ENCODE assay signal across 25 mouse cellular contexts in the genomic region with DNA sequence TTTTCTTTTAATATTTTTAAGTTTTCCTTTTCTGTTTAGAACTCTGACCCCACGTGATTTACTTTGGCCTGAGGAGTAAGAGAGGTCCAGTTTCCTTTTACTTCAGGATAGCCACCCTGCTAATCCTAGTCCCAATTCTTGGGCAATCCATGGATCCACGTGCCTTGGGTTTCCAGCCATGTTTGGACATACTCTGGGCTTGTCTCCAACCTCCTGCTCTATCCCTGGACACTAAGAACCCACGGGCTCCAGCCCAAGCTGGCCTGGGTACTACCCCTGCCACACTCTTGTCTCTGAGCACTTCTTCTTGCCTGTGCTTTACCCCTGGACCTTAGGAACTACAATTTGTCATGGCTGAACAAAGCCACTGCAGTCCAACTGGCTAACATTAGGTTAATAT.
A peak's percentile ranks its signal among the peaks of the same experiment; 100 is the strongest.
DNase-seq lines count a peak whose midpoint lies in the region; ATAC-seq lines count a peak whose summit lies in the region.
"Had no signal": no experiment of that assay in that cellular context is flagged by ENCODE, and none has a peak within 500 bp of the region (broad histone marks: within the 10 kb centered on the region; RNA-seq: fewer than 3 reads in every experiment).

No protein-coding gene starts in this region.

- H3K4me3 ChIP-seq in lung, embryonic 16.5 days (ENCODE audit: low read length): no peak overlapping the region
- H3K4me3 ChIP-seq: embryonic facial prominence, embryonic 15.5 days; forebrain, embryonic 15.5 days; heart, embryonic 13.5 days; layer of hippocampus, adult 2 months; liver, embryonic 12.5 days; megakaryocyte, embryonic 14.5 days had no signal

- H3K9me3 ChIP-seq in lung, embryonic 16.5 days (ENCODE audit: control insufficient read depth, low read length): no peaks in the 10 kb centered on the region
- H3K9me3 ChIP-seq: embryonic facial prominence, embryonic 15.5 days; forebrain, embryonic 15.5 days; heart, embryonic 13.5 days; liver, embryonic 12.5 days; megakaryocyte, embryonic 14.5 days had no signal

- no peaks in the 10 kb centered on the region for H3K27me3 ChIP-seq in lung, embryonic 16.5 days (ENCODE audit: control insufficient read depth, insufficient read depth, low read depth, low read length)
- H3K27me3 ChIP-seq: embryonic facial prominence, embryonic 15.5 days; forebrain, embryonic 15.5 days; heart, embryonic 13.5 days; liver, embryonic 12.5 days; megakaryocyte, embryonic 14.5 days had no signal

- 57% methylated on average over 3 of the region's 3 CpGs for WGBS in lung, embryonic 16.5 days

- no peaks in the 10 kb centered on the region for H3K36me3 ChIP-seq in lung, embryonic 16.5 days (ENCODE audit: control insufficient read depth, insufficient read depth, low read length)
- H3K36me3 ChIP-seq: forebrain, embryonic 15.5 days; heart, embryonic 13.5 days; liver, embryonic 12.5 days had no signal

- no peak overlapping the region for H3K9ac ChIP-seq in lung, embryonic 16.5 days (ENCODE audit: low read length)
- H3K9ac ChIP-seq: embryonic facial prominence, embryonic 15.5 days; forebrain, embryonic 15.5 days; heart, embryonic 13.5 days; liver, embryonic 12.5 days; lung, embryonic 14.5 days had no signal

- H3K4me1 ChIP-seq in lung, embryonic 16.5 days (replicated peaks; ENCODE audit: control insufficient read depth, insufficient read depth, low read length): no peaks in the 10 kb centered on the region; the same call in 1 of the 2 replicates
- H3K4me1 ChIP-seq: megakaryocyte, embryonic 14.5 days had no signal

- peak; percentile 65 to 69 for DNase-seq in cerebellum, postnatal 10 days
- no peak for DNase-seq in cerebellum, adult 9-10 months
- no peak for DNase-seq in lung, postnatal 4 days
- DNase-seq in NIH3T3 (ENCODE audit: low read depth): peak; percentile 4
- DNase-seq in gastrocnemius, adult 8-10 months (ENCODE audit: low spot score in 2 of 2): peak; percentile 42 to 50
- DNase-seq in testis, postnatal 14 days (ENCODE audit: low spot score): no peak
- DNase-seq in thymus, postnatal 14 days: no peak
- DNase-seq: adrenal gland, postnatal 25 days; cerebellum, adult 11-12 months; heart, postnatal 14 days; kidney, postnatal 25 days; layer of hippocampus, postnatal 36 days; lung, embryonic 14.5 days had no signal

- no peak overlapping the region for H3K27ac ChIP-seq in lung, embryonic 16.5 days (ENCODE audit: low read length)
- H3K27ac ChIP-seq: embryonic facial prominence, embryonic 15.5 days; forebrain, embryonic 15.5 days; heart, embryonic 13.5 days; hindbrain, postnatal 0 days; layer of hippocampus, adult 2 months; liver, embryonic 12.5 days; stomach, postnatal 0 days had no signal

- ATAC-seq in lung, embryonic 16.5 days (ENCODE audit: low read depth): peak; percentile 26; the same call in 1 of the 2 replicates
- ATAC-seq: forebrain, embryonic 15.5 days; hindbrain, postnatal 0 days; intestine, embryonic 16.5 days; liver, embryonic 12.5 days; midbrain, embryonic 16.5 days; Patski had no signal

- H3K4me2 ChIP-seq in lung, embryonic 16.5 days (ENCODE audit: low read depth, low read length): no peak overlapping the region
- H3K4me2 ChIP-seq: embryonic facial prominence, embryonic 15.5 days; forebrain, embryonic 15.5 days; heart, embryonic 13.5 days; liver, embryonic 12.5 days; lung, embryonic 14.5 days had no signal

Comparison
In these comparisons a context has a peak if more than half of its experiments do, and no peak if none do; other contexts are left out.
1. DNase-seq: peak in cerebellum, postnatal 10 days (2 of 2), NIH3T3 (single experiment) and gastrocnemius, adult 8-10 months (2 of 2); none in cerebellum, adult 9-10 months (single experiment), lung, postnatal 4 days (0 of 2), testis, postnatal 14 days (single experiment) and thymus, postnatal 14 days (single experiment).